Mouse (Mus musculus) limb, embryonic 13.5 days (tissue): ENCODE measurements around the gene Gabrr2. TPM values are rescaled to one million over a fixed set of nuclear protein-coding genes. Genes with fewer than 3 reads are reported as not detected.

Source experiments
- ATAC-seq: fragments of 200-750 bp; cut with Nextera tagmentation; 2 replicates; pipeline ENCODE4 v1.8.0; 2017; ENCODE audit warnings: low read depth, moderate number of reproducible peaks, moderate TSS enrichment; ENCODE audit not compliant: low FRiP score
- H3K27ac ChIP-seq: fragments of 300-500 bp; sonication (generic); 2 replicates; pipeline ENCODE4 v1.5.1; 2015; ENCODE audit warnings: inconsistent platforms, mild to moderate bottlenecking, moderate library complexity
- H3K27me3 ChIP-seq: fragments of 300-500 bp; sonication (generic); 2 replicates; pipeline ENCODE4 v1.6.1; 2015; ENCODE audit warnings: mild to moderate bottlenecking, inconsistent platforms
- H3K36me3 ChIP-seq: fragments of 300-500 bp; sonication (generic); 2 replicates; pipeline ENCODE4 v1.6.1; 2015; ENCODE audit warnings: inconsistent platforms, mild to moderate bottlenecking, moderate library complexity
- H3K4me1 ChIP-seq: fragments of 300-500 bp; sonication (generic); 2 replicates; pipeline ENCODE4 v1.6.1; 2015; ENCODE audit warnings: inconsistent platforms
- H3K4me2 ChIP-seq: fragments of 300-500 bp; sonication (generic); replicated peaks from 2 replicates; pipeline ENCODE4 v1.6.1; 2015; ENCODE audit warnings: inconsistent platforms, mild to moderate bottlenecking, moderate library complexity
- H3K4me3 ChIP-seq: fragments of 300-500 bp; sonication (generic); 2 replicates; pipeline ENCODE4 v1.5.1; 2015; ENCODE audit warnings: moderate library complexity, mild to moderate bottlenecking, inconsistent platforms
- H3K9ac ChIP-seq: fragments of 300-500 bp; sonication (generic); 2 replicates; pipeline ENCODE4 v1.6.1; 2015; ENCODE audit warnings: mild to moderate bottlenecking, inconsistent platforms
- H3K9me3 ChIP-seq: fragments of 300-500 bp; sonication (generic); 2 replicates; pipeline ENCODE4 v1.6.1; 2016; ENCODE audit warnings: inconsistent platforms
- WGBS: fragments of 180-500 bp; shearing (Covaris S2); methylation state at CpG from one replicate; pipeline ENCODE4 v1.1.7; 2015; 5-methylcytosine and 5-hydroxymethylcytosine counted together
- polyA plus RNA-seq: library from polyadenylated mRNA; unstranded; fragments of >200 nt; fragmentation: Nextera tagmentation; extraction: Ambion mirVana; gene quantifications from 2 replicates; pipeline ENCODE4 v1.2.1, GENCODE M21; 2015

The Gabrr2 gene
- 0.20 and 0.27 TPM in 2 replicates for polyA plus RNA-seq

DNA sequence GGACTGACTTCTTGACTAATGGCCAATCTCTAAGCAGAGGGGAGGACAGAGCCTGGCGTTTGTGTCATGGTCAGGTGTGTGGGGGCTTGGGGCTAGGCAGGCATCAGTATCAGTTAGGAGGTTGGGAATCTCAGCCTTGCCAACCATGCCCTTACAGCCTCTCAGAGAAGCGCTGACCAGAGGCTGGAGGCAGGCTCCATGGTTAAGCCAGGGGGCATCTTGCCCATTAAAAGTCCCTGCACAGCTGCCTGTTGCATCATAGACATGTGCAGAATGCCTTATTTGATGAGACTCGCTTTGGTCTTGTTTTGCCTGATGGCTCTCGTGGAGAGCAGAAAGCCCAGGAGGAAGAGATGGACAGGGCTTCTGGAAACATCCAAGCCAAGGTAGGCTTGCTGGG is at the start of gene Gabrr2:
Gabrr2 (plus strand) TSS at position 19 of the 400 bp plus-strand sequence.
- Histone ChIP-seq H3K36me3 (no peaks in the 10 kb centered on the region), H3K9ac (no peak within 1 kb of the TSS), H3K27ac (no peak within 1 kb of the TSS), H3K4me1 (peaks cover 13% of the 10 kb centered on the region; the same call in 1 of the 2 replicates), H3K9me3 (no peaks in the 10 kb centered on the region), H3K4me3 (no peak within 1 kb of the TSS), H3K27me3 (no peaks in the 10 kb centered on the region), H3K4me2 (no peak within 1 kb of the TSS)
- ATAC-seq = no peak
- WGBS = 73% methylated on average over 4 of the region's 4 CpGs

DNA sequence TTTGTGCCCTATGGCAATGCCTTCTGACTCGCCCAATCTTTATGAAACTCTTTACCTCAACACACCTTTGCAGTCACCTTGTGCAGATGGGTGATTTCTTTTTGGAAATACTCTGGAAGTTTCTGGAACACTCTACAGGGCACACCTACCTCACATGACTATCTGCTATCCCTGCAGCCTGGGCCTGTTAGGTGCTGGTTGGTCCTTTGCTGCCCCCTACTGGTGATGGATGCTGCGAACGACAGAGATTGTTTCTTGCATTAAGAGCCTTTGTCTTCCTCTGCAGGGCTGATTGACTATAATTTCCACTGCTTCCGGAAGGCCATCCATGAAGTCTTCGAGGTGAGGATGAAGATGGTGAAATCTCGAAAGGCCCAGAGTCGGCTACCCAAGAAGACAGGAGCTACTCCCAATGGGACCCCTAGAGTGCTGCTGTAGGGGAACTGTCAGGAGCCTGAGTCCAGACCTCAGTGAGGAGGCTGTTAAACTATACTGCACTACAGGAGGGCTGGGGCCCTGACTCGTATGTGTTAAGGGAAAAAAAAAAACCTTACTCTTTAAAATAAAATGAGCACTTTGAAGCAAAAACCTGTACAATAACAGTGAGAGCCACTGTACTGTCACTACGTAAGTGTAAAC is 44.3 kb upstream of the Gabrr2 start:
- Histone ChIP-seq H3K4me1 (no peaks in the 10 kb centered on the region), H3K36me3 (peaks cover 17% of the 10 kb centered on the region), H3K4me2 (no peak overlapping the region), H3K9me3 (no peaks in the 10 kb centered on the region; the same call in 1 of the 2 replicates), H3K27ac (no peak overlapping the region), H3K9ac (no peak overlapping the region), H3K27me3 (no peaks in the 10 kb centered on the region), H3K4me3 (no peak overlapping the region)
- peak; percentile 78 for ATAC-seq
- 48% methylated on average over 9 of the region's 9 CpGs for WGBS

- H3K4me1 ChIP-seq = no peaks in the 10 kb centered on the region
- peaks cover 21% of the 10 kb centered on the region for H3K36me3 ChIP-seq
- no peak overlapping the region for H3K27ac ChIP-seq
- H3K4me2 ChIP-seq = no peak overlapping the region
- no peak for ATAC-seq
- H3K9ac ChIP-seq = no peak overlapping the region
- no peaks in the 10 kb centered on the region for H3K9me3 ChIP-seq
- WGBS = 78% methylated on average over 8 of the region's 8 CpGs
- no peaks in the 10 kb centered on the region for H3K27me3 ChIP-seq
- H3K4me3 ChIP-seq = no peak overlapping the region
These were observed 38.4 kb upstream of the Gabrr2 start for GRCm38 (mm10) chr4:33024420-33024819.

GRCm38 (mm10) chr4:33029104-33029503 is 33.7 kb upstream of the Gabrr2 start:
- Histone ChIP-seq H3K27me3 (no peaks in the 10 kb centered on the region), H3K36me3 (peaks cover 18% of the 10 kb centered on the region), H3K27ac (no peak overlapping the region), H3K4me3 (no peak overlapping the region), H3K9me3 (no peaks in the 10 kb centered on the region), H3K9ac (no peak overlapping the region), H3K4me1 (peaks cover 22% of the 10 kb centered on the region), H3K4me2 (no peak overlapping the region)
- WGBS = 91% methylated on average over 7 of the region's 7 CpGs
- no peak for ATAC-seq

DNA sequence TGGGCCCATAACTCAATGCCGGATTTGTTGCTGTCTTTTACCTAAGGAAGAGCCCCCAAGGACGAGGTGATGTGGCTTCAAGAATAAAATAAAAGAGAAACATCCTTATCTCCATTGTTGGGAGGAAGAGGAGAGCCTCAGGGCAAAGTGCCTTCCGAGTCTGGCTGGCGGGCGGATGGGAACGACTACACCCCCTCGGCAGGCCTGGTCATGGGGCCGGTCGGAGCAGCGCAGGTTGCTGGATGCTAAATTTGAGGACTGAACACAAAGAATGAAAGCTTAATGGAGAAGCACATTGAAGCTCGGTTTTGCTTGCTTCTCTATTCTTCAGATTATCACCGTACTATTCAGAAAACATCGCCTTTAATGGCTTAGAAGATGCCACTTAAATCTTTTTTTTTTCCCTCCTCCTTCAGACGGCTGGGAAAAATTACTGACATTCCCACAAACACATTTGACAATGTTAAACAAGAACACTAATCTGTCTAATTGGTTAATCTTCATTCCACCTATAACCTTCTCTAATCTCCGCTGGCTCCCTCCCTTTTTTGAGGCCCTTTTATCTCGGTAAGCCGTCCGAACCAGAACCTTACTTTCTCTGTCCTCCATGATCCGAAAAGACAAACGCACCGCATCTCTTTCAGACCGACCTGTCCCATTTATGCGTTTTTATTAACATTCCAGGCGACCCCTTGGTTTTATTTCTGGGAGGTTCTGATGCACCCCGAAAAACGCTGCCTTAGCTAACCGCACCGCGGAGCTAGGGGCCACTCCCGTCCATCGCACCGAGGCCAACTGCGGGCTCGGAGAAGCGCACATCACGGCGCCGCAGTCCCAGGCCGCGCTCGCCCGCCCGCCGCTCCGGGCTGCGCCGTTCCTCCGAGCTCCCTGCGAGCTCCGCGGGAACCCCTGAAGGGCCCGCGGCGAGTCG is 32.3 kb upstream of the Gabrr2 start:
- peak; percentile 78 for ATAC-seq
- Histone ChIP-seq H3K4me3 (peak overlapping the region; percentile 87), H3K36me3 (peaks cover 22% of the 10 kb centered on the region), H3K4me2 (peak overlapping the region; percentile 69), H3K27me3 (no peaks in the 10 kb centered on the region), H3K9ac (peak overlapping the region; percentile 97), H3K4me1 (peaks cover 23% of the 10 kb centered on the region), H3K9me3 (peaks cover 7% of the 10 kb centered on the region), H3K27ac (peak overlapping the region; percentile 93)
- 2% methylated on average over 54 of the region's 55 CpGs for WGBS

- H3K9me3 ChIP-seq = peaks cover 9% of the 10 kb centered on the region
- no peaks in the 10 kb centered on the region for H3K27me3 ChIP-seq
- H3K27ac ChIP-seq = peak within 1 kb of the TSS; percentile 93
- peak within 1 kb of the TSS; percentile 69 for H3K4me2 ChIP-seq
- under 1% methylated on average over 97 of the region's 123 CpGs for WGBS
- H3K9ac ChIP-seq = peak within 1 kb of the TSS; percentile 97
- peak within 1 kb of the TSS; percentile 87 for H3K4me3 ChIP-seq
- H3K4me1 ChIP-seq = peaks cover 23% of the 10 kb centered on the region
- peak; percentile 96 for ATAC-seq
- H3K36me3 ChIP-seq = peaks cover 28% of the 10 kb centered on the region
These were observed 31.4 kb upstream of the Gabrr2 start, which contains the start of gene Ube2j1 for GRCm38 (mm10) chr4:33031195-33031960. TSS of gene Ube2j1 (plus strand) at chr4:33031416.

DNA sequence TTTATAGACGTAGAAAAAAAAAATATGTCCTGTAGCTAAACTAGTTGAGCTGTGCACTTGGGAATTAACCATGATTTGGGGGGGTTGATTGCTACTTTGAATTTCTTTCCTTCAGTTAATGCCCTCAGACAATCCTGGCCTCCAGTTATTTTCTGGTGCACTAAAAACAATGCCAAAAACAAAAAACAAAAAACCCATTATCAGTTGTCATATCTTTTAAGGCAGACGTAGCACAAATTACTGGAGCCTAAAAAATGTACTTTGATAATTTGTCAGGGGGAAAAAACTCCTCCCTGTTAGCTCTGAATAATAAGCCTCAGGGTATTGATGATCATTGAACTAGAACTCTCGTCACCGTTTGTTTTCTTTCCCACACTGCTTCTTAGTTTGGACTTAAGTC is 30.8 kb upstream of the Gabrr2 start:
- Histone ChIP-seq H3K9ac (peak overlapping the region; percentile 97), H3K4me3 (peak overlapping the region; percentile 87), H3K27ac (peak overlapping the region; percentile 93; the same call in 1 of the 2 replicates), H3K4me2 (peak overlapping the region; percentile 69), H3K9me3 (peaks cover 9% of the 10 kb centered on the region), H3K36me3 (peaks cover 34% of the 10 kb centered on the region), H3K4me1 (peaks cover 23% of the 10 kb centered on the region), H3K27me3 (no peaks in the 10 kb centered on the region)
- ATAC-seq = no peak
- WGBS = 17% methylated on average over 4 of the region's 4 CpGs

DNA sequence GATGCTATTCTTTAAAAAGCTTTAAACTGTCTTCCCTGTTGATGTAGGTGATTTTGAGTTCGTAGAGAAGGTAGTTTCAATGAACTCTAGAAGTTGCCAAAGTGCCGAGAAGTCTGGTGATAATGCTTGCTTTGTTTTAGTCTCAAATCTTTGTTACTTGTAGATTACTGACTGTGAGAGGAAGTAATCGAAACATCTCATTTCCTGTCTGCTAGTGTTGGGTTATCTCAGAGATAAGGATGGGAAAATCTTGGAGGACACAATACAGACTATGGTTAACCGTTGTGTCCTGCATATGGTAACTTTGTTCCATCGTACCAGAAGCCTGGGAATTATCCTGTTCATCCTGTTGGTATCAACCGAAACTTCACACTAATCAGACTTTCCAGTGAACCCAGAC is 29.3 kb upstream of the Gabrr2 start:
- Histone ChIP-seq H3K4me3 (no peak overlapping the region), H3K27me3 (no peaks in the 10 kb centered on the region), H3K27ac (no peak overlapping the region), H3K9me3 (peaks cover 9% of the 10 kb centered on the region), H3K9ac (no peak overlapping the region), H3K4me1 (peaks cover 23% of the 10 kb centered on the region), H3K4me2 (no peak overlapping the region), H3K36me3 (peaks cover 27% of the 10 kb centered on the region)
- 81% methylated on average over 6 of the region's 6 CpGs for WGBS
- no peak for ATAC-seq

GRCm38 (mm10) chr4:33039826-33040225 is 23.0 kb upstream of the Gabrr2 start:
- no peaks in the 10 kb centered on the region for H3K4me1 ChIP-seq
- H3K9ac ChIP-seq = no peak overlapping the region
- peaks cover 9% of the 10 kb centered on the region for H3K9me3 ChIP-seq
- no peaks in the 10 kb centered on the region for H3K27me3 ChIP-seq
- H3K4me2 ChIP-seq = no peak overlapping the region
- peaks cover 74% of the 10 kb centered on the region for H3K36me3 ChIP-seq
- no peak for ATAC-seq
- 84% methylated on average over 4 of the region's 4 CpGs for WGBS
- no peak overlapping the region for H3K27ac ChIP-seq
- no peak overlapping the region for H3K4me3 ChIP-seq

- ATAC-seq = no peak
- H3K4me2 ChIP-seq = no peak overlapping the region
- H3K27me3 ChIP-seq = no peaks in the 10 kb centered on the region
- no peaks in the 10 kb centered on the region for H3K9me3 ChIP-seq
- H3K27ac ChIP-seq = no peak overlapping the region
- WGBS = 97% methylated on average over 11 of the region's 11 CpGs
- H3K4me3 ChIP-seq = no peak overlapping the region
- H3K4me1 ChIP-seq = no peaks in the 10 kb centered on the region
- H3K9ac ChIP-seq = no peak overlapping the region
- peaks cover 77% of the 10 kb centered on the region for H3K36me3 ChIP-seq
These were observed 13.2 kb upstream of the Gabrr2 start for GRCm38 (mm10) chr4:33049601-33050000.

- Histone ChIP-seq H3K9me3 (no peaks in the 10 kb centered on the region), H3K4me2 (no peak overlapping the region), H3K9ac (no peak overlapping the region), H3K36me3 (peaks cover 53% of the 10 kb centered on the region), H3K27me3 (no peaks in the 10 kb centered on the region), H3K4me3 (no peak overlapping the region), H3K27ac (no peak overlapping the region), H3K4me1 (no peaks in the 10 kb centered on the region)
- no peak for ATAC-seq
- WGBS = 91% methylated on average over 3 of the region's 3 CpGs
These were observed 10.7 kb upstream of the Gabrr2 start for GRCm38 (mm10) chr4:33052055-33052454.

- Histone ChIP-seq H3K27ac (no peak overlapping the region), H3K4me2 (no peak overlapping the region), H3K4me1 (no peaks in the 10 kb centered on the region), H3K9ac (no peak overlapping the region), H3K4me3 (no peak overlapping the region), H3K9me3 (no peaks in the 10 kb centered on the region), H3K27me3 (no peaks in the 10 kb centered on the region), H3K36me3 (peaks cover 52% of the 10 kb centered on the region)
- WGBS = 81% methylated on average over 5 of the region's 5 CpGs
- ATAC-seq = no peak
These were observed 10.1 kb upstream of the Gabrr2 start for GRCm38 (mm10) chr4:33052650-33053049.
